Mouse (Mus musculus) kidney, postnatal 14 days (tissue): ENCODE data around the gene Psmb11.

Source experiments
- DNase-seq: peaks from one replicate; pipeline ENCODE4 v3.0.0; 2022; ENCODE audit warnings: mixed read lengths

The Psmb11 gene

DNA sequence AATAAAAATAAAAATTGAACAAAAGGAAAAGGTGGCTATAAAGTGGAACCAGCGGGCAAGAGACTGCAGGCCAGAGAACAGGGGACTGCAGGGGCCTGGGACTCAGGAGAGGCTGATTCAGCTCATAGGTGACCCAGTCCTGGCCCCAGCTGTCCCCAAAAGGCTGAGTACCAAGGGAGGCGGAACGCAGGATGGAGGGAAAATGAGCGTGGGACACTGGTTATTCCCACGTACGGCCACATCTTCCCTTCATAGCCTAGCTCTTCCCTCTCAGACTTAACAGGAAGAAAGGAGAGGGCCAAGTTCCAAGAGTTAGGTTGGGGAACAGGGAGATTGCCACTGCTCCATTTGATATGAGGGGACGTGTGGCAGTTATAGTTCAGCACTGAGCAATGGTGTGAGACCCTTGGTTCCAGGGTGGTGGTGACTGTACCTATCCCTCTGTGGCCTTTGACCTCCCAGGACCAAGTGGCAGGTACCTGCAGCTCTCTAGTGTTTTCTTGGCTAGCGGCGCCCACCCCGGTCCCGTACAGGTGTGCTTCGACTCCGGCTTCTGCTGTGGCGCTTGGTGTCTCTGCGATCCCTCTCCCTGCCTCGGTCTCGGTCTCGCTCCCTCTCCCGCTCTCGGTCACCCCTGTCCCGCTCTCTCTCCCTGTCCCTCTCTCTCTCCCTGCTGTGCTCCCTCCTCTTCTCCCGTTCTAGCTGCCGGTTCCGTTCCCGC is 21.2 kb downstream of the Psmb11 start:
- DNase-seq = no peak

DNA sequence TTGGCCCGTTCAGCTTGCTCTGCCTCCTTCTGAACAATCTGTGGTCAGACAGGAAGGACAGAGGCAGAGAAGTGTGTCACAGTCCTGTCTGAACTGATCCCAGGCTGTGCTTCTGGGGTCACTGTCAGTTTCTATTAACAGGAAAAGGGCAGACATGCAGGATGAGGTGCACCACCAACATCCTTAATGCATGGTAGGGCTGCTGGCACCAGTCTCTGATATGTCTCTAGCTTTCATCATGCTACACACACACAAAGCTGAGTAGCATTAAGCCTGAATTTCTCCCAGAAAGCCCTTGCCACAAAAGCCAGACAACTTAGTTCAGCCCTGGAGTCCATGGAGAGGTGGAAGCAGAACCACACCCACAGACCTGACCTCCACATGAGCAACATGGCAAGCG is 21.8 kb downstream of the Psmb11 start:
- DNase-seq = no peak

DNA sequence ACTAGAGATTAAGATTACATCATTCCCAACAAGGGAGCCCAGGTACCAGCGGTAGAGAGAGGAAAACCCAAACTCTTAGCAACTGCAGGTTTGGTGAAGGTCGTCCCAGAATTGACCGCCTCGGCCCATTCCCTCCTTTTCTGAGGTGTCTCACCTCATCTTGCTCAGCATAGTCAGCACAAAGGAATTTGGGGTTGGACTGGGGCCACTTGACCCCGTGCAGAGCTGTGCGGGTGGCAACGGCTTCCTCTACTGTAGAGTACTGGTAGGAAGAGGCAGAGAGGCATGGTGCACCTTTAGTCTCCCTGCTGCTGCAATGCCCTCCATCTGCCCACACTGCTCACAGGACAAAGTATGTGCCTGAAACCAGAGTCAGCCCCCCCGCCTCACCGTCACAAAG is 23.1 kb downstream of the Psmb11 start:
- no peak for DNase-seq

DNA sequence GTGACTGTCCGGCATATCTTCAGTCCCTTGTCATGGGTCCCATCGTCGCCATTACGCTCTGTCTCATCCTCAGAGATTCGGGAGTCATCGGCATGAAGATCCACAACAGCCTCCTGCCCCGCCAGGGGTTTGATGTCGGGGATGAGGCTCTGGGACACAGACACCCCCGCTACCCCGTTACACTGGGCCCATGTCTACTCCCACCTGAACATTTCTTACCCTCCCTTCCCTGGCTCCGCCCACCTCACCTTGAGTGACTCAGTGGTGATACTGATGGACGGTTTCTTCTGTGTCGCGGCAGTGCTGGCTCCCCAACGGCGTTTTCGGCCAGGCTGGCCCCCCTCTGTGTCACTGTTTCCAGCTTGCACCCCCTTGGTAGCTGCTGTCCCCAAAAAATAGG is 25.2 kb downstream of the Psmb11 start:
- no peak for DNase-seq

DNA sequence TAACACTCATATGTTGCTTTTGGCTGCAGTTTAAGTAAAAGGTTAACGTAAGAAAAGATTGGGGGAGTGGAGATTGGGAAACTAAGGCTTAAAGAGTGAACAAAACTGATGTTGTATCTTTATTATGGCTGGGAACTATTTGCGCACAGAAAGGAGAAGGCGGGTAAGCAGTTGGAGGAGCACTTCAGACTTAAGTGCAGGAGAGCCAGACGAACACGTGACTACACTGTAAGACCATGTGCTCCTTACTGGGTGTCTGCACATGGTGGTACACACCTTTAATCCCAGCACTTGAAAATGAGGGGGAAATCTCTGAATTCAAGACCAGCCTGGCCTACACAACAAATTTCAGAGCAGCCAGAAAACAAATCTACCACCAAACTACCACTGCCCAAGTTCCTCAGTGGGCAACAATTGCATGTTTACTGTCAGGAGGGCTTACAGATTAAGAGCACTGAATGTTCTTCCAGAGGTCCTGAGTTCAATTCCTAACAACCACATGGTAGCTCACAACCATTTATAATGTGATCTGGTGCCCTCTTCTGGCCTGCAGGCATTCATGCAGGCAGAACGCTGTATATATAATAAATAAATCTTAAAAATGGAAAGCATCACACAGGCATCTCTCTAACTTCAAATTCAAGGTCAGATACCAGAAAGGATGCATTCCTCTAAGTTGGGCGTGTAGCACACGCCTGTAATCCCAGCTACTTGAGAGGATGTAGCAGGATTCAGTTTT is 25.8 kb downstream of the Psmb11 start:
- no peak for DNase-seq

DNA sequence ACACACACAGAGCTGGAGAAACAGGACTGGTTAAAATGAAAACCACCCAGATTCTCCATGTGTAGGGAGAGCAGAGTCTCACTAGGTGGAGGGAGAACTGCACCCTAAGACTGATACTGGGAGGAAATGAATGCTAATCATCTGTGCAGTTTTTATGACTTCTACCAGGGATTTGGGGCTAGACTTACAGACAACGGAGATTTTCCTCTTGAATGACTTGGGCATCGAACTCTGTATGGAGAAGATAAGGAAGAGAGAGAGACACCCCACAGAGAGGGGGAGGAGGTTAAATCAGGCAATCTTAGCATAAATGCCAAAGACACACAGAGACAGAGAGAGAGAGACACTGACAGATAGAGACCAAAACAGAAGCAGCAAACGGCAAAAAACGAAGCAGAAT is 26.7 kb downstream of the Psmb11 start:
- DNase-seq = no peak

DNA sequence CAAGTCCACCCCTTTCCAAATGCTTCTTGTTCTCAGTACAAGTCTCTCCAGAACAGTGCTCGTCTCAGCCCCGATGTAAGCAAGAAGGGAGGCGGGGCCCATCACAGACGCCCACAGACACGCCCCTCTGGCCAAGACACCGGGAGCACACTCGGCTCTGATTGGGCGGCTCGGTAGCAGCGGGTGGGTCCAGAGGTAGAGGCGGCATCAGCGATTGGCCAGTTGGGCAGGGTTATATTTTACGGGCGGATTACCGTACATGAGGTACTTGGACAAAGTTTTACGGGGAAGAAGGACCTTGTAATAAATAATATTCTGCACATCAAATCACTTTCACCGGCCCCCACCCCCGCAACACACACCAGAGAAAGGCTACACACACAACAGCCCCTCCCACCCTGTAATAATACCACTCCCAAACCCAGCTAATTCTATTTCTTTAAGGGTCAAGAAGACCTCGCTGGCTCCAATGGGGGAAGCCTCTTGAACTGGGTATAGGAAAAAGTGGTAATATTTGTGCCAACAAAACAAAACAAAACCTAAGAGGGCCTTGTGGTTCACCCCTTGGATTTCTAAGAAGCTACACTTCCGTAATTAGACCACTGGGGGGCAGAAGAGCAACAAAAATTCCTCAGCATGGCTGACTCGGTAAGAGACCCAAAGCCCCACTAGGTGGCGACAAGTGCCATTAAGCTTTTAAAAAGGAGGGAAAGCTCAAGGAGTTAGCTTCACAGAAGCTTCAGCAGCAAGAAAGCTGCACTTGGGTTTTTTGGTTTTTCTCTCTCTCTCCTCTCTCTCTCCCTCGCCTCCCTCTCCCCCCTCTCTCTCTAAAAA is 29.6 kb downstream of the Psmb11 start:
- peak; percentile 88 for DNase-seq

DNA sequence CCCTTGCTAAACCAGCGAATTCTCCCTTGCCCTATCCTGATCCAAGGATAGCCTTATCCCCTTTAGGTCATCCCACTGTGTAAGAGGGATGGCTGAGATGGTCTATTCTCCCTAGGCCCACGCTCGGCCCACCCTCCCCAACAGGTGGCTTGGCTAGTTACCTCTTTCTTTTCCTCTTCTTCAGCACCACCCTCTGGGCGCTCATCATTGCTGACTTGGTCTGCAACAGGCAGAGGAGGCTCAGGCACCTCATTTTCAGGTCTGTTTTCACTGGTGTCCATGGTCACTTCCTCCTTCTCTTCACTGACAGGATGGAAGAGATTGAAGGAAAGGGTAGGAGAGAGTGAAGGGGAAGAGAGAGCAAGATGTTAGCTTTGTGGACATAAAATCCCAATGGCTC is 30.3 kb downstream of the Psmb11 start:
- DNase-seq = no peak

DNA sequence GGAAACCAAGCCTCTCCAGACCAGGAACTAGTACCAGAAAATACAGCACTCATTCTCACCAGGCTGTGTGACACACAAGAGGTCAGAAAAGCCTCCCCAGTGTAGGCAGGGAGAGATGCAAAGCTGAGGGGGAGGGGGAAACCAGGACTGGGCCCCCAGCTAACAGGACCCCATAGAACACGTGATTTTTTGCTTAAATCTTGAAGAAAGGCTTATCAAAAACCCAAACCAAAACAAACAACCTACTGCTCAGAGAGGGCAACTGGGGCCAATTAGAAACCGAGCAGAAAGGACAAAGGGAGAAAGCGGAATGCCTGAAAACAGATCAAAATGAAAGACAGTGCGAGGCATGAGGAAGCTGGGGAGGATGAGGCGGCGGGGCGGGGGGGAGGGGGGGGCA is 31.6 kb downstream of the Psmb11 start:
- DNase-seq = no peak

DNA sequence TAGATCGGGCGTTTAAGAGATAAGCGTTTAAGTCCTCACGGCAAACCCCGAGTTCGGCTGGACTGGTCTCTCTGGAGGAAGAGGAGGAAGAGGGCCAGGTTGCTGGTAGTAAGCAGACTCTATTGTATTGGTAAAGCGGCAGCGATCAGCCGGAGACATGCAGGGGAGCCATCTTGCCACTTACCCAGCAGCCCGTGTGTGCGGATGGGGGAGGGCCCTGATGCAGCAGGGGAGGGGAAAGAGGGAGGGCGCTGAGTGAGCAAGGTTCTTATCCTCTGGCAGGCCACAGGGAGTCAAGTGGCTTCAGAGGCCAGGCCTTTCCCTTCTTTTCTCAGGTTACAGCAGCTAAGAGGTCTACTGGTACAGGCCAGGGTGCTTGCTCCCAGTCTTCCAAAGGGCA is 32.3 kb downstream of the Psmb11 start:
- peak; percentile 93 for DNase-seq

DNA sequence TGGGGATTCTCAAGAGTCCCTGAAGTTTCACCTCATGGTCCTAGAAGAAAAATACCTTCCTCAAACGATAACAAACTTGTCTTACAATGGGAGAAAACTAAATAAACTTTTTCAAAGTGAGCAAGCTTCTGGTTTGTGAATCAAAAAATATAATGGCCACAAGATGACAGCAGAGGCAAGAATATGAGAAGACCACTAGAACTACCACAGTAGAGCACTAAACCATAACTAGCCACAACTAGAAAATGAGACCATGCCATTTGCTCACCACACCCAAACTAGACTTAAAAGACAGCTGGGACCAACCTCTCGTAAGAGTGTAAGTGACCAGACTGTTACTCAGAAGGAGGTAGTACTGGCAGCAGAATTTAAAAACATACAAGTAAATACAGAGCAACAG is 38.8 kb downstream of the Psmb11 start:
- no peak for DNase-seq

DNA sequence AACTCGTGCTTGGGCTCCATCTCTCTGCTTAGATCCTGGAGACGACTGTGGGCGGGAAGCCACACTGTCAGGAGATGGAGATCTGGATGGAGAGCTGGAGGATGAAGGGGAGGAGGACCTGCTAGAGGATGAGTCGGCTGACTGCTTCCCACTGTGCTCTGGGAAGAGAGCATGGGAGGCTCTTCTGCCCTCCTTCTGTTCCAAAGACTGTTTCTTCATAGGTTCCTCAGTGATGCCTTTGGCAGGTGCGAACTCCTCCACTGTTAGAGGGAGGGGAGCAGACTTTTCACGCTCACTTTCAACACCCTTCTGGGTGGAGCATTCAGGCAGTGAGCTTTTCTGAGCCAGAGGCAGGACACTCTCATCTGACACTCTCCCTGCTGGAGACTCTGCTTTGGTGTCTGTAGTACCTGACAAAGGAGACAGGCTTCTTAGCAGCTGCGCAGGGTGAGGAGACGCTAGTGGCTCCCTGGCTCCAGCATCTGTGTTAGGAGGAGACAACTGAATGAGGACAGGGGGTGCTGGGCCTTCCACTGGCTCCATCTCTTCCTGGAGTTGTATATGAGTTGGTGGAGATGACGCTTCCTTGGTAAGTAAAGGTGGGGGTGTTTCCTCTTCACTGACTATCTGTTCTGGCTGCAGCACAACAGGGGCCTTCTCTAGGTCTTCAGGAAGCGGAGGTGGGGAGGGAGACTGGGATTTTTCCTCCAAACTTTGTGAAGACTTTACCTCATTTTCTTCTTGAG is 43.4 kb downstream of the Psmb11 start:
- no peak for DNase-seq

DNA sequence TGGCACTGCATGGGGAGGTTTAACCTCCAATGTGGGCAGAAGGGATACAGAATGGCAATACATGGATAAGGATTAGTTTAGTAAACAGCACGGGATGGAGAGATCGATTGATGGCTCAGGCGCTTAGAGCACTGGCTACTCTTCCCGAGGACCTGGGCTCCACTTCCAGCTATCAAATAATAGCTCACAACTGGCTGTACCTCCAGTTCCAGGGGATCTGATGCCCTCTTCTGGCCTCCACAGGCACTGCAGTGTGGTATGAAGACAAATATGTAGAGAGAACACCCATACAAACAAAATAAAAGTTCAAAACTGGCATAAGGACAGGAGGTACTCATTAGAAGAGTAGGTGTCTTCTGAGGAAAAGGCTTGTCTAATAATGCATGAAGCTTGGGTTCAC is 48.1 kb downstream of the Psmb11 start:
- peak; percentile 59 for DNase-seq

DNA sequence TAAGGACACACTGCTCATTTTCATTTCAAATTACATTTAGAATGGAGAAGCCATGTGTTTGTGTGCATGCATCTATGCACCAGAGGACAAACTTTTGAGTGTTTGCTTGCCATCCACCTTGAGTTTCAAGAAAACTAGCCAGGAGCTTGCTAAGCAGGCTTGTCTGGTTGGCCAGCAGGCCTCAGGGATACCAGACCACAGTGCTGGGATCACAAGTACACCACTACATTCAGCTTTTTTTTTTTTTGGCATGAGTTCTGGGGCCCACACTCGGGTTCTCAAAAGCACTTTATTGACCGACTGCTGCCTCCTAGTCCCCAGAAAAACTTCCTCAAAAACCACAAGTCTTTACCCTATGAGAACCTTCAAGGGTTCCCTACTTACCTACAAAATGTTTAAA is 53.1 kb downstream of the Psmb11 start:
- DNase-seq = no peak

DNA sequence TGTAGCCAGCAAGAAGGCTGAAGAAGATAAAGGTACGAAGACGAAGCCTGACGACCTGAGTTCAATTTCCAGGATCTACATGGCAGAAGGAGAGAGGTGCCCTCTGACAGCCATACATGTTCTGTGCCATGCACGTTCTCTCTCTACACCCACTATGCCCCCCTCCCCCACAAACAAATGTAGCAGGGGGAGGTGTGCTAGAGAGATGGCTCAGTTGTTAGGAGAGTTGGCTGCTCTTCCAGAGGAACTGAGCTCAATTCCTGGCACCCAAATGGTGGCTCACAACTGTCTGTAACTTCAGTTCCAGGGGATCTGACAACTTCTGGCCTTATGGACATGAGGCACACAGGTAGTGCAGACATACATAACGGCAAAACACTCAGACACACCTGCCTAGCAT is 55.1 kb downstream of the Psmb11 start:
- no peak for DNase-seq

DNA sequence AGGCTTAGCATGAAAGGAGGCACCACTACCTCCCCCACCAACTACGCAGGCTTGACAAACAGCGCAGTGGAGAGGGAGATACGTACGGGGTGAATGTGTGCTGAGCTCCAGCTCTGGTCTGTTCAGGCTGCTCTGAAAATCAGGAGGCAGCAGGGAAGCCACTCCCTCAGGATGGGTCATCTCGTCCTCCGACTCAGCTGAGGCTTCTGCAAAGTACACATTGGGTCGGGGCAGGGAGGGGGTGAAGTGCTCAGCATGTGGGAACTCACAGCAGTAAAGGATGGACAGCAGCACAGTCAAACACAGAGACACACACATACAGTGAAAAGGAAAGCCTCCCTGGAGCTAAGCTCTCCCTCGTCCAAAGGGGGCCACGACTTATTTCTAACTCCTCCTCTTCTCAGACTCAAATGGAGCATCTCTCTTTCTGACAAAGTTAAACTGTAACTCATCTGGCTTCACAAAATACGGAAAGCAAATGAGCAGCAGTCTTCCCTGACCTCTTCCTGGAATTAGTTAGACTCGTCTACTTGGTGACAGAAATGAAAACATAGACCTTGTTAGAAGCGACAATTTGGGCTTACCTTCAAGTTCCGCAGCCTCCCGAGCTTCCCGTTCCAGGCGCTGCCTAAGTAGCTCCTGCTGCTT is 57.5 kb downstream of the Psmb11 start:
- DNase-seq = no peak
